Mouse (Mus musculus): Measurements from ENCODE around the gene Uimc1. TPM values are rescaled to one million over a fixed set of nuclear protein-coding genes. Genes with fewer than 3 reads are reported as not detected.

Gene Uimc1
- polyA plus RNA-seq, 1 experiment, result not detected

GRCm38 (mm10) chr13:55008589-55008988 is 91.5 kb downstream of the Uimc1 start:
- Histone ChIP-seq H3K4me1 (ENCODE audit: control insufficient read depth, insufficient read depth, low read length) (peaks cover 5% of the 10 kb centered on the region), H3K27ac (ENCODE audit: insufficient read depth, low read depth, low read length) (no peak overlapping the region), H3K4me3 (ENCODE audit: insufficient read depth, low read depth, low read length) (no peak overlapping the region)
- TF ChIP-seq POLR2A (IDR thresholded peaks at IDR 0.05; ENCODE audit: insufficient read depth, low read depth, low read length), result no peak
- no peak for TF ChIP-seq CTCF (IDR thresholded peaks at IDR 0.05; ENCODE audit: insufficient read depth, low read depth, low read length)
- 61% methylated on average over 6 of the region's 6 CpGs for WGBS

DNA sequence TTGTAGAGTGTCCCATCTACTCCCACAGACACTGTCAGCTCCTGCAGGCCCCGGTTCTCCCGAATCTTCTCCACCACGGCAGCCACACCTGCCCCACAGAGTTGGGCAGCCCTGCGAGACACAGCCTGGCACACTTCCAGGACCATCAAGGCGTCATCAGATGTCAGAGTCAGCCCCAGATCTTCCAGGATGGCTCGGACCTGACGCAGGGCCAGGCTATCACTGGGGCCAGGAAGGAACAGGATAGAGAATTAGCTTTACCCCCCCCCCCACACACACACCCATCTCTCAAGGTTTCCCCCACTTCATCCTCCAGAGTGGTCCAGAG is 93.7 kb downstream of the Uimc1 start:
- H3K27ac ChIP-seq (ENCODE audit: insufficient read depth, low read depth, low read length), result no peak overlapping the region
- no peak for TF ChIP-seq CTCF (IDR thresholded peaks at IDR 0.05; ENCODE audit: insufficient read depth, low read depth, low read length)
- TF ChIP-seq POLR2A (IDR thresholded peaks at IDR 0.05; ENCODE audit: insufficient read depth, low read depth, low read length), result no peak
- no peaks in the 10 kb centered on the region for H3K4me1 ChIP-seq (ENCODE audit: control insufficient read depth, insufficient read depth, low read length)
- H3K4me3 ChIP-seq (ENCODE audit: insufficient read depth, low read depth, low read length), result no peak overlapping the region
- WGBS, result 84% methylated on average over 7 of the region's 7 CpGs

- Histone ChIP-seq H3K4me1 (ENCODE audit: control insufficient read depth, insufficient read depth, low read length) (no peaks in the 10 kb centered on the region), H3K27ac (ENCODE audit: insufficient read depth, low read depth, low read length) (no peak overlapping the region), H3K4me3 (ENCODE audit: insufficient read depth, low read depth, low read length) (no peak overlapping the region)
- no peak for TF ChIP-seq CTCF (IDR thresholded peaks at IDR 0.05; ENCODE audit: insufficient read depth, low read depth, low read length)
- no peak for TF ChIP-seq POLR2A (IDR thresholded peaks at IDR 0.05; ENCODE audit: insufficient read depth, low read depth, low read length)
- 81% methylated on average over 31 of the region's 31 CpGs for WGBS
These were observed 94.2 kb downstream of the Uimc1 start for GRCm38 (mm10) chr13:55005691-55006414.

DNA sequence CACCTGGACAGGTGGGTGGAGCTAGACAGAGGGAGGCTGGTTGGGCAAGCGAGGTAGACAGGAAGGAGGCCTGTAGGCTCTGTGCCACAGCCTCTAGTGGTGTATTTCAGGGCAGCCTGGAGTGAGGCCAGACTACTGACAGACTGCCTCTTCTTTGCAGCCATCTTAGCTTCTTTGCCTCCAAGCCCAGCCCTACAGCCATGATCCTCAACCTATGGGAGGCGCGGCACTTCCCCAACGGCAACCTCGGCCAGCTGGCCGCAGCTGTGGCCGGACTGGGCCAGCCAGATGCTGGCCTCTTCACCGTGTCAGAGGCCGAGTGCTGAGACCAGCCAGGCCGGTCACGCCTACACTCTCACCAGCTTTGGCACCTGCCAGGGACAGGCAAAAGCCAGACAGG is 95.5 kb downstream of the Uimc1 start:
- no peak for TF ChIP-seq POLR2A (IDR thresholded peaks at IDR 0.05; ENCODE audit: insufficient read depth, low read depth, low read length)
- TF ChIP-seq CTCF (IDR thresholded peaks at IDR 0.05; ENCODE audit: insufficient read depth, low read depth, low read length), result no peak
- Histone ChIP-seq H3K4me1 (ENCODE audit: control insufficient read depth, insufficient read depth, low read length) (no peaks in the 10 kb centered on the region), H3K27ac (ENCODE audit: insufficient read depth, low read depth, low read length) (no peak overlapping the region), H3K4me3 (ENCODE audit: insufficient read depth, low read depth, low read length) (no peak overlapping the region)
- WGBS, result 82% methylated on average over 11 of the region's 11 CpGs

DNA sequence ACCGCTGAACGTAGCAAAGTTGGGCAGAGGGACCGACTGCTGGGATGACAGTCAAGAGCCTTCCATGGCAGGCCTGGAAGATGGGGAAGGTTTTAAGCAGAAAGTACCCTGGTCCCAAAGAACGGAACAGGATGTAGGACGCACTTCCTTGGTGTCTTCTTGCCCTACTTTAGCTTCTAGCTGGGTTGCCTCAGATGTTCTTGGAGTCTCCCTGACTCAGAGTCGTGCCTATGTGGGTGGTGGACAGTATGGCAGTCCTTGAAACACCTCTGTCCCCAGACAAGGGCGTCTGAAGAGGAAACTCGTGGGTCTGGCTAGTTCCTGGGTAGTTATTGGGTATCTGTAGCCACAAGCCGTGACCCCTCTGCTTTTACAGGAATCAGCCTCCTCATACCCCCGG is 98.0 kb downstream of the Uimc1 start:
- no peak overlapping the region for H3K27ac ChIP-seq (ENCODE audit: insufficient read depth, low read depth, low read length)
- no peak overlapping the region for H3K4me3 ChIP-seq (ENCODE audit: insufficient read depth, low read depth, low read length)
- no peak for TF ChIP-seq POLR2A (IDR thresholded peaks at IDR 0.05; ENCODE audit: insufficient read depth, low read depth, low read length)
- no peak for TF ChIP-seq CTCF (IDR thresholded peaks at IDR 0.05; ENCODE audit: insufficient read depth, low read depth, low read length)
- H3K4me1 ChIP-seq (ENCODE audit: control insufficient read depth, insufficient read depth, low read length), result no peaks in the 10 kb centered on the region
- WGBS, result 91% methylated on average over 10 of the region's 10 CpGs

DNA sequence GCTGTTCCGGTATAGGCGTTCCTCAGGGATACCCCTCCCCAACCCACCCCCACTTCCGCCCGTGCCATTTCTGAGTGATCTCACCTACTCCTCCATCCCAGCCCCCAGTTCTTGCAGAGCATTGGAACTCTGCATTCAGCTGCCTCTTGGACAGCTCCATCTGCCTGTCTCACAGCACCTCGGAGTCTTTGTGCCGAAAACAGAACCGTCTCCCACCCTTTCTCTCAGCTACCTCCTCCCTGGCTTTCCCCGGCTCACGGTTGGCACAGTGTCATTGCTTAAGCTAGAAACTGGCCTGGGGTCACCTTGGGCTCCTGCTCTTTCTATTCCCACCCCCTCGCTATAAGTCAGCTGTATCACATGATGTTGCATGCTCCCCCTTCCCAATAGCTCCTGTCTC is 99.7 kb downstream of the Uimc1 start:
- no peak overlapping the region for H3K27ac ChIP-seq (ENCODE audit: insufficient read depth, low read depth, low read length)
- TF ChIP-seq POLR2A (IDR thresholded peaks at IDR 0.05; ENCODE audit: insufficient read depth, low read depth, low read length) (no peak), CTCF (IDR thresholded peaks at IDR 0.05; ENCODE audit: insufficient read depth, low read depth, low read length) (no peak)
- 78% methylated on average over 10 of the region's 10 CpGs for WGBS
- H3K4me3 ChIP-seq (ENCODE audit: insufficient read depth, low read depth, low read length), result no peak overlapping the region
- H3K4me1 ChIP-seq (ENCODE audit: control insufficient read depth, insufficient read depth, low read length), result no peaks in the 10 kb centered on the region

DNA sequence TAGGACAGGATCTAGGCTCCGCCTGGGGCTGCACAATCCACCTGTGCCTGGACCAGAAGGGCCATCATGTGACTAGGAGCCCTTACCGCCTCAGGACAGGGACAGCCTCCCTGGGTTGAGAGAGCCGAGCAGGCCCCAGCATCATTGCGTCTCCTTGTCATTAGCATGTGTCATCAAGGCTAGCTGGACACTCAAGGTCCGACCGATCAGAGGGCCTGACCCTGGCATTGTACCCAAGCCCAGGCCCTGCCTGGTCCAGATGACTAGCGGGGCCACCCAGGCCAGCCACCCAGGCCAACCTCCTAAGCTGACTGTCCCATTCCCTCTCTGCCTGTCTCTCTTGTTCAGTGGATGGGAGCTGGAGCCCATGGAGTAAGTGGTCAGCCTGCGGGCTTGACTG is 102.5 kb downstream of the Uimc1 start:
- Histone ChIP-seq H3K27ac (ENCODE audit: insufficient read depth, low read depth, low read length) (no peak overlapping the region), H3K4me3 (ENCODE audit: insufficient read depth, low read depth, low read length) (no peak overlapping the region), H3K4me1 (ENCODE audit: control insufficient read depth, insufficient read depth, low read length) (no peaks in the 10 kb centered on the region)
- TF ChIP-seq CTCF (IDR thresholded peaks at IDR 0.05; ENCODE audit: insufficient read depth, low read depth, low read length) (no peak), POLR2A (IDR thresholded peaks at IDR 0.05; ENCODE audit: insufficient read depth, low read depth, low read length) (no peak)
- WGBS, result 93% methylated on average over 8 of the region's 8 CpGs

- no peak overlapping the region for H3K27ac ChIP-seq (ENCODE audit: insufficient read depth, low read depth, low read length)
- 92% methylated on average over 6 of the region's 6 CpGs for WGBS
- no peaks in the 10 kb centered on the region for H3K4me1 ChIP-seq (ENCODE audit: control insufficient read depth, insufficient read depth, low read length)
- no peak overlapping the region for H3K4me3 ChIP-seq (ENCODE audit: insufficient read depth, low read depth, low read length)
- no peak for TF ChIP-seq POLR2A (IDR thresholded peaks at IDR 0.05; ENCODE audit: insufficient read depth, low read depth, low read length)
These were observed 104.9 kb downstream of the Uimc1 start for GRCm38 (mm10) chr13:54995161-54995560.

- Histone ChIP-seq H3K4me1 (ENCODE audit: control insufficient read depth, insufficient read depth, low read length) (no peaks in the 10 kb centered on the region), H3K4me3 (ENCODE audit: insufficient read depth, low read depth, low read length) (no peak overlapping the region), H3K27ac (ENCODE audit: insufficient read depth, low read depth, low read length) (no peak overlapping the region)
- TF ChIP-seq CTCF (IDR thresholded peaks at IDR 0.05; ENCODE audit: insufficient read depth, low read depth, low read length), result no peak
- WGBS, result 55% methylated on average over 4 of the region's 4 CpGs
These were observed 105.5 kb downstream of the Uimc1 start for GRCm38 (mm10) chr13:54994576-54994975.

- Histone ChIP-seq H3K27ac (ENCODE audit: insufficient read depth, low read depth, low read length) (no peak overlapping the region), H3K4me1 (ENCODE audit: control insufficient read depth, insufficient read depth, low read length) (no peaks in the 10 kb centered on the region), H3K4me3 (ENCODE audit: insufficient read depth, low read depth, low read length) (no peak overlapping the region)
- TF ChIP-seq CTCF (IDR thresholded peaks at IDR 0.05; ENCODE audit: insufficient read depth, low read depth, low read length), result no peak
- TF ChIP-seq POLR2A (IDR thresholded peaks at IDR 0.05; ENCODE audit: insufficient read depth, low read depth, low read length), result no peak
- 94% methylated on average over 7 of the region's 7 CpGs for WGBS
These were observed 107.9 kb downstream of the Uimc1 start for GRCm38 (mm10) chr13:54992215-54992614.
